Mouse (Mus musculus): ENCODE data around the gene Sulf2.

DNA sequence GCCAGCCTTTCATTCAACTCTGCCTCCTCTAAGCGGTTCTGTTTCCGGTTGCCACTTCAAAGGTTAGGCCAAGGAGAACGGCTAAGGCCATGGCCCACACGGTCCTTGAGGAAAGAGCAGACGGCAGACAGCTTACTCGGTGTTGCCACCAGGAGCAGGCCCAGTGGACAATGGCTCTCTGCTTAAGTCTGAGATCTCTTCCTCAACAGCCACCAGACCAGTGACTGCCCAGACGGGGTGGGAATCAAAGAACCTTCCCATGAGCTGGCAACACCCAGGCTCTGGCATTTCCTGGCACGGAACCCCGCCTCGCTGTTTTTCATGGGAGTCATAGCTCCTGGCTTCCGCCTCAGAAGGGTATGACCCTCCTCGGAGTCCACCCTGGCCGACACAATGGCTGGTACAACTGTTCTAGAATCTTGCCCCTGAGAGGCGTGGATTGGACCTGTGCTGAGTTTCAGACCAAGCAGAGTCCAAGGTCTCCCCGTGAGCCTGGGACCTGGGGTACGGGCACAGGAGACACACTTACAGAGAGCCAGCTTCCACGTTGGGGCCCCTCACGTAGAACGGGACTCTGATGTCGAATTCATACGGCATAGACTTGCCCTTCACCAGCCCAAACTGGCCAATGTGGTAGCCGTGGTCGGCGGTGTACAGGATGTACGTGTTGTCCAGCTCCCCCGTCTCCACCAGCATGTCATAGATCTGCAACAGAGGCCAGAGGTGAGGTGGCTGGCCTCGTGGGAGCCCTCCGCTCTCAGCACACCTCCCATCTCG, 68.8 kb downstream of the Sulf2 start:
- TF ChIP-seq CTCF (conservative IDR thresholded peaks at IDR 0.05; ENCODE audit: insufficient read depth, insufficient read length, low read depth, low read length) (no peak), POLR2A (IDR thresholded peaks at IDR 0.05; ENCODE audit: low read depth, low read length) (no peak)
